Mouse (Mus musculus) stomach, postnatal 0 days (tissue): ENCODE measurements around the gene Srsf1. TPM values are rescaled to one million over a fixed set of nuclear protein-coding genes. Genes with fewer than 3 reads are reported as not detected.

Source experiments
- ATAC-seq: fragments of 200-750 bp; cut with Nextera tagmentation; 2 replicates; pipeline ENCODE4 v1.8.0; 2017; ENCODE audit not compliant: low FRiP score, low TSS enrichment
- DNase-seq: peaks from one replicate; pipeline ENCODE4 v3.0.0-alpha.2; 2016; ENCODE audit warnings: low spot score
- H3K27ac ChIP-seq: fragments of 300-500 bp; sonication (generic); replicated peaks from 2 replicates; pipeline ENCODE4 v1.5.1; 2014; ENCODE audit warnings: mild to moderate bottlenecking, control low read depth
- H3K27me3 ChIP-seq: fragments of 300-500 bp; sonication (generic); 2 replicates; pipeline ENCODE4 v1.6.1; 2014; ENCODE audit warnings: low read length; ENCODE audit not compliant: control insufficient read depth, insufficient read depth
- H3K36me3 ChIP-seq: fragments of 300-500 bp; sonication (generic); 2 replicates; pipeline ENCODE4 v1.6.1; 2014; ENCODE audit warnings: low read length, mixed read lengths; ENCODE audit not compliant: control insufficient read depth, insufficient read depth
- H3K4me1 ChIP-seq: fragments of 300-500 bp; sonication (generic); replicated peaks from 2 replicates; pipeline ENCODE4 v1.6.1; 2014; ENCODE audit warnings: antibody characterized with exemption; ENCODE audit not compliant: control insufficient read depth, insufficient read depth
- H3K4me2 ChIP-seq: fragments of 300-500 bp; sonication (generic); replicated peaks from 2 replicates; pipeline ENCODE4 v1.6.1; 2014; ENCODE audit warnings: low read depth, mild to moderate bottlenecking, control low read depth, moderate library complexity
- H3K4me3 ChIP-seq: fragments of 300-500 bp; sonication (generic); 2 replicates; pipeline ENCODE4 v1.5.1; 2014; ENCODE audit warnings: low read depth, low read length, control low read depth
- H3K9ac ChIP-seq: fragments of 300-500 bp; sonication (generic); 2 replicates; pipeline ENCODE4 v1.6.1; 2014; ENCODE audit warnings: mild to moderate bottlenecking, low read length, control low read depth, mixed read lengths
- H3K9me3 ChIP-seq: fragments of 300-500 bp; sonication (generic); 2 replicates; pipeline ENCODE4 v1.6.1; 2016; ENCODE audit warnings: low read length; ENCODE audit not compliant: control insufficient read depth
- CTCF ChIP-seq: IDR thresholded peaks from 2 replicates; pipeline ENCODE4 v1.5.1; 2016; ENCODE audit warnings: antibody characterized with exemption, low read depth, mild to moderate bottlenecking, moderate library complexity
- EP300 ChIP-seq: optimal IDR thresholded peaks from 2 replicates; pipeline ENCODE3; 2016; ENCODE audit warnings: antibody characterized with exemption
- WGBS: fragments of 180-500 bp; shearing (Covaris S2); extraction: QIAGEN DNeasy Blood & Tissue Kit; methylation state at CpG from one replicate; pipeline ENCODE4 v1.1.7; 2014; 5-methylcytosine and 5-hydroxymethylcytosine counted together
- polyA plus RNA-seq: library from polyadenylated mRNA; unstranded; fragments of >200 nt; fragmentation: Nextera tagmentation; extraction: Ambion mirVana; gene quantifications from 2 replicates; pipeline ENCODE4 v1.2.1, GENCODE M21; 2015

The Srsf1 gene
- polyA plus RNA-seq, 1 experiment from 2014 or later = 97.5 TPM

DNA sequence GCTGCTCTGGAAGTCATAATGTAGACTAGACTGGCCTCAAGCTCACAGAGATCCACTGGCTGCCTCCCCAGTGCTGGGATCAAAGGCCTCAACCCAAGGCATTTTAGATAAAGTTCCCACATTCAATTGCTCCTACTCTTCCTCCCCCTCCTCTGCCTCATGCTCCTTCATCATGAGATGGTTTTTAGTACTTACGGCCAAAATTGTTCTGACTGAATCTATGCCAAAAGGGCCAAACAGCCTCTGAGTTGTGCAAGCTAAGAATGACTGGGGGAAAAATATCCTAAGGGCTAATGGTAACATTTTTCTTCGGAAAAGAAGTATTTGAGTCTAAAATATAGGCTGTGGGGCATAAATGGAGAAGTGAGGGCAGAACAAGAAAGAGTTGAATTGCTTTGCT, 23.2 kb upstream of the Srsf1 start:
- H3K36me3 ChIP-seq = no peaks in the 10 kb centered on the region
- no peak overlapping the region for H3K27ac ChIP-seq
- H3K9me3 ChIP-seq = no peaks in the 10 kb centered on the region
- no peak for ATAC-seq
- DNase-seq = no peak
- no peaks in the 10 kb centered on the region for H3K4me1 ChIP-seq
- H3K27me3 ChIP-seq = no peaks in the 10 kb centered on the region
- H3K9ac ChIP-seq = no peak overlapping the region
- H3K4me2 ChIP-seq = no peak overlapping the region
- WGBS = 68% methylated on average over 2 of the region's 2 CpGs
- H3K4me3 ChIP-seq = no peak overlapping the region
- TF ChIP-seq CTCF (no peak), EP300 (no peak)

DNA sequence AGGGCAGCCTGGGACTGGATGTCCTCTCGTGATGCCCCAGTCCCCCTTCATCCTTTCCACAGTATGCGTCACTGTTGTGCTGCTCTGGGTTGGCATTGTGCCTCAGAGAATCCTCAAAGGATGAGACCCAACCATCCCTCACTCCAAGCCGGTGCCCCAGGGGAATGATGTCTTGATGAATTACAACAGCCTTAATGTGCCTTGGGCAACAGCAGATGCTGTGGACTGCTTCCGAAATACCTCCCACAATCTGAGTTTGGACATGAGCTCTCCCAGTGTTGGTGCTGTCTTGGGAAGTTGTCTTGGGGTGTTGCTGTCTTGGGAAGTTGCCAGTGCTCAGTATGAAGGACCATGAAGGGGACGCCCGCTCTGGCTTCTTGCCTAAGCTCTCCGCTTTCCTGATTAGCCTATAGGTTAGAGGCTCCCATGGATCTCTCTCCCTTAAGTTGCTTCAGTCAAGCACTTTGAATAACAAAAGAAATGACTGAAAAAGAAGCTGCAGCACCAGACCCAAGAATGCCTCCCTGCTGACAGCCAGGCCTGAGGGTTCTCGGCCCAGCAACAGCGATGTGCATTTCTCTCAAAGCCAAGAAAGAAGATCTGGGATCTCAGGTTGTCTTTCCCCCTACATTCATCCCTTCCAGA, 19.7 kb upstream of the Srsf1 start:
- Histone ChIP-seq H3K27ac (no peak overlapping the region), H3K36me3 (no peaks in the 10 kb centered on the region), H3K27me3 (no peaks in the 10 kb centered on the region), H3K9me3 (no peaks in the 10 kb centered on the region), H3K4me2 (no peak overlapping the region), H3K9ac (no peak overlapping the region), H3K4me3 (no peak overlapping the region), H3K4me1 (no peaks in the 10 kb centered on the region)
- 72% methylated on average over 9 of the region's 9 CpGs for WGBS
- ATAC-seq (no peak), DNase-seq (no peak)
- TF ChIP-seq EP300 = no peak
- no peak for TF ChIP-seq CTCF

DNA sequence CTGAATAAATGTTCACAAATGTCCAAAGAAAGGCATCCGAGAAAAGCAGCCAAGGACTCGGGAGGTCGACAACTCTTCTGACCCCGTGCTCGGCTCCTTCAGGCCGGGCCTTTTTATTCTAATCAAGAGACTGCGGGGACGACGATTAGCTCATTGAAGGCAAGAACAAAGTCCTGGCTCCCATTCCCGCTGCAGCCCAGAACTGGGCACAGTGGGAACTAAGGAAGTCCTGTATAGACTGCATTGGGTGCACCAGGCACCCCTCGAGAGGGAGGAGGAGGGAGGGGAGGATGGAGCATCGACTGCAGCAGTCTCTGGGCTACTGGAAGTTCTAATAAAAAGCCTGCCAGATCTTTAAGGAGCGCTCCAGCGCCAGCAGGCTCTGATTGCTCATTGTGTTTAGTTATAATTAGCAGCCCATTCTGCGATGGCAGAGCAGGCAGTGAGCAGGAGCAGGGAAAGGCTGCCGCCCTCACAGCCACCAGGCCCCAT, 18.9 kb upstream of the Srsf1 start:
- DNase-seq (no peak), ATAC-seq (peak; percentile 26; the same call in 1 of the 2 replicates)
- Histone ChIP-seq H3K9me3 (no peaks in the 10 kb centered on the region), H3K36me3 (no peaks in the 10 kb centered on the region), H3K4me2 (no peak overlapping the region), H3K4me3 (no peak overlapping the region), H3K27me3 (no peaks in the 10 kb centered on the region), H3K4me1 (no peaks in the 10 kb centered on the region), H3K9ac (no peak overlapping the region), H3K27ac (no peak overlapping the region)
- TF ChIP-seq EP300 (no peak), CTCF (no peak)
- WGBS = 33% methylated on average over 16 of the region's 16 CpGs

- no peaks in the 10 kb centered on the region for H3K4me1 ChIP-seq
- DNase-seq (no peak), ATAC-seq (no peak)
- no peak overlapping the region for H3K4me3 ChIP-seq
- no peak overlapping the region for H3K27ac ChIP-seq
- no peaks in the 10 kb centered on the region for H3K9me3 ChIP-seq
- no peak overlapping the region for H3K9ac ChIP-seq
- no peaks in the 10 kb centered on the region for H3K36me3 ChIP-seq
- 83% methylated on average over 7 of the region's 7 CpGs for WGBS
- H3K27me3 ChIP-seq = no peaks in the 10 kb centered on the region
- H3K4me2 ChIP-seq = no peak overlapping the region
- TF ChIP-seq CTCF (no peak), EP300 (no peak)
These were observed 17.0 kb upstream of the Srsf1 start for GRCm38 (mm10) chr11:88030219-88030618.

- Histone ChIP-seq H3K4me2 (no peak overlapping the region), H3K4me3 (no peak overlapping the region), H3K9me3 (no peaks in the 10 kb centered on the region), H3K27me3 (no peaks in the 10 kb centered on the region), H3K36me3 (no peaks in the 10 kb centered on the region), H3K4me1 (no peaks in the 10 kb centered on the region), H3K9ac (no peak overlapping the region), H3K27ac (no peak overlapping the region)
- WGBS = 63% methylated on average over 2 of the region's 2 CpGs
- no peak for DNase-seq
- ATAC-seq = no peak
- TF ChIP-seq EP300 (no peak), CTCF (no peak)
These were observed 16.3 kb upstream of the Srsf1 start for GRCm38 (mm10) chr11:88030836-88031235.

- no peak for DNase-seq
- TF ChIP-seq CTCF = no peak
- TF ChIP-seq EP300 = no peak
- ATAC-seq = no peak
These were observed 15.4 kb upstream of the Srsf1 start for GRCm38 (mm10) chr11:88031753-88032152.

More at GRCm38 (mm10) chr11:88031753-88032152, 15.4 kb upstream of the Srsf1 start:
- H3K4me1 ChIP-seq = no peaks in the 10 kb centered on the region
- no peak overlapping the region for H3K4me3 ChIP-seq
- H3K9me3 ChIP-seq = no peaks in the 10 kb centered on the region
- 89% methylated on average over 5 of the region's 5 CpGs for WGBS
- no peak overlapping the region for H3K9ac ChIP-seq
- H3K27me3 ChIP-seq = no peaks in the 10 kb centered on the region
- no peak overlapping the region for H3K27ac ChIP-seq
- H3K36me3 ChIP-seq = no peaks in the 10 kb centered on the region
- no peak overlapping the region for H3K4me2 ChIP-seq
